In genomic region chr17:16193636-16194035, GRCm38 (mm10) we compare ENCODE assay signal across 25 mouse cellular contexts.
DNase-seq lines count a peak whose midpoint lies in the region; ATAC-seq lines count a peak whose summit lies in the region.
"Had no signal": no experiment of that assay in that cellular context is flagged by ENCODE, and none has a peak within 500 bp of the region (broad histone marks: within the 10 kb centered on the region; RNA-seq: fewer than 3 reads in every experiment).

No protein-coding gene starts in this region.

- no peaks in the 10 kb centered on the region for H3K9me3 ChIP-seq in lung, embryonic 16.5 days (ENCODE audit: control insufficient read depth, low read length)
- no peaks in the 10 kb centered on the region for H3K9me3 ChIP-seq in liver, embryonic 12.5 days (replicated peaks)
- H3K9me3 ChIP-seq: embryonic facial prominence, embryonic 15.5 days; forebrain, embryonic 10.5 days; forebrain, embryonic 12.5 days; G1E had no signal

- no peaks in the 10 kb centered on the region for H3K36me3 ChIP-seq in lung, embryonic 16.5 days (ENCODE audit: control insufficient read depth, insufficient read depth, low read length)
- no peaks in the 10 kb centered on the region for H3K36me3 ChIP-seq in liver, embryonic 12.5 days
- H3K36me3 ChIP-seq: embryonic facial prominence, embryonic 13.5 days; embryonic facial prominence, embryonic 15.5 days; forebrain, embryonic 10.5 days; forebrain, embryonic 12.5 days; G1E had no signal

- no peaks in the 10 kb centered on the region for H3K4me1 ChIP-seq in lung, embryonic 16.5 days (replicated peaks; ENCODE audit: control insufficient read depth, insufficient read depth, low read length)
- H3K4me1 ChIP-seq in liver, embryonic 12.5 days = no peaks in the 10 kb centered on the region
- H3K4me1 ChIP-seq: embryonic facial prominence, embryonic 13.5 days; embryonic facial prominence, embryonic 15.5 days; forebrain, embryonic 10.5 days; forebrain, embryonic 12.5 days had no signal

- H3K27ac ChIP-seq in lung, embryonic 16.5 days (ENCODE audit: low read length) = no peak overlapping the region
- no peak overlapping the region for H3K27ac ChIP-seq in liver, embryonic 12.5 days
- H3K27ac ChIP-seq: embryonic facial prominence, embryonic 13.5 days; embryonic facial prominence, embryonic 15.5 days; forebrain, embryonic 10.5 days; forebrain, embryonic 12.5 days had no signal

- WGBS in lung, embryonic 16.5 days = 28% methylated on average over 1 of the region's 1 CpGs
- WGBS in liver, embryonic 12.5 days (ENCODE audit: insufficient replicate concordance) = 59% methylated on average over 1 of the region's 1 CpGs

- H3K27me3 ChIP-seq in lung, embryonic 16.5 days (ENCODE audit: control insufficient read depth, insufficient read depth, low read depth, low read length) = no peaks in the 10 kb centered on the region
- no peaks in the 10 kb centered on the region for H3K27me3 ChIP-seq in liver, embryonic 12.5 days (replicated peaks)
- H3K27me3 ChIP-seq: CH12.LX; embryonic facial prominence, embryonic 13.5 days; embryonic facial prominence, embryonic 15.5 days; forebrain, embryonic 12.5 days had no signal

- H3K4me3 ChIP-seq in lung, embryonic 16.5 days (ENCODE audit: low read length) = no peak overlapping the region
- H3K4me3 ChIP-seq in liver, embryonic 12.5 days = no peak overlapping the region
- H3K4me3 ChIP-seq: embryonic facial prominence, embryonic 13.5 days; embryonic facial prominence, embryonic 15.5 days; erythroblast, embryonic 14.5 days; forebrain, embryonic 10.5 days; forebrain, embryonic 12.5 days had no signal

- H3K9ac ChIP-seq in lung, embryonic 16.5 days (ENCODE audit: low read length) = no peak overlapping the region
- no peak overlapping the region for H3K9ac ChIP-seq in liver, embryonic 12.5 days
- H3K9ac ChIP-seq: embryonic facial prominence, embryonic 13.5 days; embryonic facial prominence, embryonic 15.5 days; forebrain, embryonic 12.5 days had no signal

- H3K4me2 ChIP-seq in lung, embryonic 16.5 days (ENCODE audit: low read depth, low read length) = no peak overlapping the region
- no peak overlapping the region for H3K4me2 ChIP-seq in liver, embryonic 12.5 days
- H3K4me2 ChIP-seq: embryonic facial prominence, embryonic 13.5 days; embryonic facial prominence, embryonic 15.5 days; forebrain, embryonic 12.5 days had no signal

- peak; percentile 10 for DNase-seq in embryo, embryonic 10.5 days (ENCODE audit: low spot score)
- DNase-seq in embryo, embryonic 9.5 days (ENCODE audit: extremely low spot score) = no peak
- no peak for DNase-seq in lung, postnatal 14 days
- DNase-seq: adrenal gland, adult 2 months; adrenal gland, postnatal 10 days; adrenal gland, postnatal 25 days; B cell, adult 2 months; cerebellum, adult 11 months; cerebellum, adult 18-20 months; cerebellum, adult 8-10 months; cerebellum, adult 9-11 months; cerebellum, postnatal 14 days; cerebellum, postnatal 36 days had no signal

- ATAC-seq in lung, embryonic 16.5 days (ENCODE audit: low read depth) = peak; percentile 49; the same call in 1 of the 2 replicates
- no peak for ATAC-seq in liver, embryonic 12.5 days
- ATAC-seq: CD4-positive, CD25-positive, alpha-beta regulatory T cell, adult 4 months; forebrain, embryonic 14.5 days; forebrain, embryonic 16.5 days had no signal
